Mouse (Mus musculus): Measurements from ENCODE around the gene Spx. TPM values are rescaled to one million over a fixed set of nuclear protein-coding genes. Genes with fewer than 3 reads are reported as not detected.

The Spx gene
- total RNA-seq (2023): 1 to 10 TPM in 1 of 2 experiments, under 1 TPM in 1; 0.79 to 1.2 TPM

DNA sequence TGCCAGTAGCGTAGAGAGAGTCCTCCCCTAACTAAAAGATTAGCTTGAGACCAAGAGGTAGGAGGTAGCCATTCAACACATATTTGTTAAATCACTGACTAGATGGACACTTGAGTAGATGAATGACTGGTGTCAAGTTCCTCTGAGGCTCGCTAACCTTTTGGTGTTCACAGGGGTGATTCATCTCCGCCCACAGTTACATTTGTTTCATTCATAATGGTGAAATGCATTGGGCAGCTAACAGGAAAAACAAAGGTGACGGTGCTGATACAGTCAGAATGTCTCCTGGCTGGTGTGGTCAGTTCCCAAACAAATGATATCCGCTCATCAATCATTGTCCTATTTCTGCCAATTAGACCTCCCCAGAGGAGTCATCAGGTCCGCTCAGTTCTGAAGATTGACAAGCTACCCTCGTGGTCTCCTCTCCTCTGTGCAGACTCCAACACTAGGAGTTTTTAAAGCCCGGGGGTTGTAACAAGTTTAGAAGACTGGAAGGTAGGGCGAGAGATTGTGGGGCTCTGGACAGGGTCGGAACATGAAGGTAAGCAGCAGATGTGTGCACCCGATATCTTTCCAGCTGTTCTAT lies at the start of gene Spx:
TSS of gene Spx (plus strand) at position 536 of the 586 bp plus-strand sequence.

DNA sequence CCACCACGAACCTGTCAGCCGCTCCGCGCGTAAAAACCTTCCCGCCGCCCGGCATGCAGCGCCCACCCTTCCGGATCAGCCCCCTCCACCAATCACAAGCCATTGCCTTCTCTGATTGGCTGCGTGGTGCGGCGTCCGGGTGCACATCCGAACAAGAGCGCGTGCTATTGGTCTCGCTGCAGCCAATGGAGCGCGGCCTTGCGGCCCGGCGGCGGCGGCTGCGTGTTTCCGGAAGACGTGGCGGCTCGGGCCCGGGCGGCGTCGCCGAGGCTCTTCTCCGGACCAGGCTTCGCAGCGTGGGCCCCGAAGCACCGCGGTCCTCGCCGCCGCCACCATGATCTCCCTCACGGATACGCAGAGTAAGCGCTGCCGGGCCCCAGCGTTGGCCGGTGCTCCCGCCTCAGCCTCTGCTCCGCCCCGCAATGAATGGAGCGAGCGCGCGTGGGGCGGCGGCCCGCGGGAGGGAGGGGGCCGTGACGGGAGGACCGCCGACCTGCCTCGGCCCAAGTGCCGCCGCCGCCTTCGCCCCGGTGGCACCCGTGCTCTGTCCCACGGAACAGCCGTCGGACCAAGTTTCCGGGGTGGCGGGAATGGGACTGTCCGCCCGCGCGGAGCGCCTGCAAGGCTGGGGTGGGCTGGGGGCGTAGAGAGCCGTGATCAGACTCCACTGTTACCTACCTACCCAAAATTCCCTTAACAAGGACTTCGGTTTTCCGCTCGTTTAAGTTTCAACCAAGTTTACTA lies 26.1 kb upstream of the Spx start, which contains the start of the genes Recql and Golt1b:
TSS of gene Recql (minus strand) at position 77 of the 744 bp plus-strand sequence.
TSS of gene Golt1b (plus strand) at position 211 of the 744 bp plus-strand sequence.

Other genes with a start within 250 kb of the Spx start
- gene Slco1a6, start 204.9 kb upstream of the Spx start, total RNA-seq (2023): 1 to 10 TPM in 1 of 2 experiments, not detected in 1; 1.5 TPM
- not detected for gene Iapp, start 115.0 kb upstream of the Spx start, total RNA-seq (2023)
- gene Slco1a5, start 90.5 kb upstream of the Spx start, total RNA-seq (2023): not detected
- 10 to 100 TPM; 21.2 to 23.2 TPM for gene Pyroxd1, start 67.8 kb upstream of the Spx start, total RNA-seq (2023)
- 10 to 100 TPM; 35.1 to 47.3 TPM for gene Recql, start 26.4 kb upstream of the Spx start, total RNA-seq (2023)
- gene Golt1b, start 26.2 kb upstream of the Spx start, total RNA-seq (2023): 10 to 100 TPM; 27.6 to 28.5 TPM
- not detected for gene Gys2, start 59.7 kb downstream of the Spx start, total RNA-seq (2023)
- 10 to 100 TPM; 24.9 to 29.0 TPM for gene Ldhb, start 94.5 kb downstream of the Spx start, total RNA-seq (2023)
- under 1 TPM in 1 of 2 experiments, not detected in 1; 0.70 TPM for gene Kcnj8, start 158.2 kb downstream of the Spx start, total RNA-seq (2023)

Measured in T-cell, adult 66 days (primary cell).